Mouse (Mus musculus) E14TG2a.4 (cell line): Measurements from ENCODE around the gene Pdap1.

Experiments
- CTCF ChIP-seq: conservative IDR thresholded peaks from 2 replicates; pipeline ENCODE4 v1.5.1; 2014; ENCODE audit warnings: low read length
- POU5F1 ChIP-seq: IDR thresholded peaks from 2 replicates; pipeline ENCODE4 v1.6.1; 2014; ENCODE audit warnings: low read length, borderline replicate concordance

- TF ChIP-seq CTCF (no peak), POU5F1 (no peak)
These were observed 27.5 kb downstream of the Pdap1 start for GRCm38 (mm10) chr5:145112566-145112965.
